In genomic region chr7:134688332-134688731, GRCm38 (mm10) we compare ENCODE assay signal across 21 mouse cellular contexts. TPM values are rescaled to one million over a fixed set of nuclear protein-coding genes. Genes with fewer than 3 reads are reported as not detected.
A peak's percentile ranks its signal among the peaks of the same experiment; 100 is the strongest.
DNase-seq lines count a peak whose midpoint lies in the region.
"Had no signal": no experiment of that assay in that cellular context is flagged by ENCODE, and none has a peak within 500 bp of the region (broad histone marks: within the 10 kb centered on the region; RNA-seq: fewer than 3 reads in every experiment).

No protein-coding gene starts in this region.

- DNase-seq in adrenal gland, adult 2 months, result peak; percentile 85
- no peak for DNase-seq in adrenal gland, postnatal 4 days (ENCODE audit: low spot score in 2 of 2)
- peak; percentile 9 for DNase-seq in embryo, embryonic 9.5 days (ENCODE audit: extremely low spot score)
- no peak for DNase-seq in embryo, embryonic 10.5 days (ENCODE audit: low spot score)
- peak; percentile 77 for DNase-seq in adrenal gland, postnatal 14 days
- DNase-seq in hindlimb bud, embryonic 11.5 days (ENCODE audit: extremely low spot score, low read depth, low spot score), result peak; percentile 47
- DNase-seq in testis, postnatal 10 days (ENCODE audit: low spot score), result no peak
- DNase-seq in lung, postnatal 4 days, result no peak
- DNase-seq: B cell, adult 2 months; cerebellum, adult 11 months; cerebellum, adult 2 months; cerebellum, adult 9-11 months; cerebellum, postnatal 25 days; gastrocnemius, postnatal 10 days; gastrocnemius, postnatal 36 days; heart, adult 2 months; kidney, adult 11 months; kidney, adult 9 months had no signal

RNA-seq across cellular contexts. Expression of gene Dock1, which starts 17.9 kb away (rescaled TPM):
- total RNA-seq in adrenal gland, adult 2 months (2021), result 100 to 1,000 TPM; 116 to 174 TPM
- polyA plus RNA-seq in adrenal gland, adult 2 months (2012; rRNA removed), result 17.5 and 25.8 TPM in 2 replicates
- total RNA-seq in adrenal gland, postnatal 4 days (2021), result 100 to 1,000 TPM; 146 to 153 TPM
- 117 and 125 TPM in 2 replicates for total RNA-seq in adrenal gland, postnatal 14 days (2021)
- total RNA-seq: CH12.LX, G1E had no signal
- polyA plus RNA-seq: erythroblast, embryonic 14.5 days; G1E had no signal

Comparison
In these comparisons a context has a peak if more than half of its experiments do, and no peak if none do; other contexts are left out.
1. DNase-seq: peak in adrenal gland, adult 2 months (single experiment), embryo, embryonic 9.5 days (single experiment), adrenal gland, postnatal 14 days (single experiment) and hindlimb bud, embryonic 11.5 days (single experiment); none in adrenal gland, postnatal 4 days (0 of 2), embryo, embryonic 10.5 days (single experiment), testis, postnatal 10 days (single experiment) and lung, postnatal 4 days (0 of 2).